Mouse (Mus musculus) limb, embryonic 12.5 days (tissue): ENCODE data around the gene Epb41l4b. TPM values are rescaled to one million over a fixed set of nuclear protein-coding genes. Genes with fewer than 3 reads are reported as not detected.

ENCODE experiments used
- ATAC-seq: fragments of 200-750 bp; cut with Nextera tagmentation; 2 replicates; pipeline ENCODE4 v1.8.0; 2017; ENCODE audit warnings: low read depth, moderate TSS enrichment; ENCODE audit not compliant: insufficient number of reproducible peaks, insufficient read depth, low FRiP score, low TSS enrichment
- H3K27ac ChIP-seq: fragments of 300-500 bp; sonication (generic); 2 replicates; pipeline ENCODE4 v1.5.1; 2016; ENCODE audit warnings: mild to moderate bottlenecking, moderate library complexity
- H3K27me3 ChIP-seq: fragments of 300-500 bp; sonication (generic); 2 replicates; pipeline ENCODE4 v1.6.1; 2016; ENCODE audit warnings: mild to moderate bottlenecking, moderate library complexity
- H3K36me3 ChIP-seq: fragments of 300-500 bp; sonication (generic); 2 replicates; pipeline ENCODE4 v1.6.1; 2016; ENCODE audit warnings: mild to moderate bottlenecking, moderate library complexity
- H3K4me1 ChIP-seq: fragments of 300-500 bp; sonication (generic); replicated peaks from 2 replicates; pipeline ENCODE4 v1.6.1; 2016
- H3K4me2 ChIP-seq: fragments of 300-500 bp; sonication (generic); 2 replicates; pipeline ENCODE4 v1.6.1; 2016; ENCODE audit warnings: mild to moderate bottlenecking, moderate library complexity
- H3K4me3 ChIP-seq: fragments of 300-500 bp; sonication (generic); replicated peaks from 2 replicates; pipeline ENCODE4 v1.5.1; 2016; ENCODE audit warnings: mild to moderate bottlenecking
- H3K9ac ChIP-seq: fragments of 300-500 bp; sonication (generic); replicated peaks from 2 replicates; pipeline ENCODE4 v1.6.1; 2016; ENCODE audit warnings: mild to moderate bottlenecking, moderate library complexity
- H3K9me3 ChIP-seq: fragments of 300-500 bp; sonication (generic); 2 replicates; pipeline ENCODE4 v1.6.1; 2016; ENCODE audit warnings: mild to moderate bottlenecking, moderate library complexity
- WGBS: fragments of 180-500 bp; shearing (Covaris S2); methylation state at CpG from one replicate; pipeline ENCODE4 v1.1.7; 2016; 5-methylcytosine and 5-hydroxymethylcytosine counted together
- polyA plus RNA-seq: library from polyadenylated mRNA; unstranded; fragments of >200 nt; fragmentation: Nextera tagmentation; extraction: Ambion mirVana; gene quantifications from 2 replicates; pipeline ENCODE4 v1.2.1, GENCODE M21; 2016

The Epb41l4b gene
- polyA plus RNA-seq, 1 experiment from 2014 or later = 2.4 TPM

- Histone ChIP-seq H3K9me3 (no peaks in the 10 kb centered on the region), H3K27ac (no peak overlapping the region), H3K27me3 (no peaks in the 10 kb centered on the region), H3K9ac (no peak overlapping the region), H3K4me1 (peaks cover 16% of the 10 kb centered on the region; the same call in 1 of the 2 replicates), H3K4me2 (no peak overlapping the region), H3K4me3 (no peak overlapping the region), H3K36me3 (no peaks in the 10 kb centered on the region)
- 63% methylated on average over 10 of the region's 10 CpGs for WGBS
- no peak for ATAC-seq
Observed at GRCm38 (mm10) chr4:57082775-57083428, 60.3 kb downstream of the Epb41l4b start.

GRCm38 (mm10) chr4:57081463-57081862 is 61.8 kb downstream of the Epb41l4b start:
- H3K4me1 ChIP-seq = peaks cover 14% of the 10 kb centered on the region; the same call in 1 of the 2 replicates
- no peak overlapping the region for H3K9ac ChIP-seq
- H3K27ac ChIP-seq = no peak overlapping the region
- no peak overlapping the region for H3K4me2 ChIP-seq
- 55% methylated on average over 7 of the region's 7 CpGs for WGBS
- no peaks in the 10 kb centered on the region for H3K36me3 ChIP-seq
- no peak overlapping the region for H3K4me3 ChIP-seq
- no peak for ATAC-seq
- H3K9me3 ChIP-seq = no peaks in the 10 kb centered on the region
- H3K27me3 ChIP-seq = no peaks in the 10 kb centered on the region

- peaks cover 23% of the 10 kb centered on the region for H3K4me1 ChIP-seq
- no peaks in the 10 kb centered on the region for H3K9me3 ChIP-seq
- H3K4me3 ChIP-seq = no peak overlapping the region
- no peaks in the 10 kb centered on the region for H3K27me3 ChIP-seq
- H3K4me2 ChIP-seq = no peak overlapping the region
- no peaks in the 10 kb centered on the region for H3K36me3 ChIP-seq
- H3K27ac ChIP-seq = no peak overlapping the region
- no peak overlapping the region for H3K9ac ChIP-seq
- no peak for ATAC-seq
- 67% methylated on average over 7 of the region's 7 CpGs for WGBS
Observed at GRCm38 (mm10) chr4:57073843-57074242, 69.4 kb downstream of the Epb41l4b start.

GRCm38 (mm10) chr4:57073174-57073573 is 70.1 kb downstream of the Epb41l4b start:
- Histone ChIP-seq H3K9ac (no peak overlapping the region), H3K4me2 (no peak overlapping the region), H3K27ac (no peak overlapping the region), H3K4me1 (peaks cover 23% of the 10 kb centered on the region), H3K9me3 (no peaks in the 10 kb centered on the region), H3K4me3 (no peak overlapping the region), H3K36me3 (no peaks in the 10 kb centered on the region), H3K27me3 (no peaks in the 10 kb centered on the region)
- WGBS = 86% methylated on average over 14 of the region's 14 CpGs
- no peak for ATAC-seq

GRCm38 (mm10) chr4:57070640-57071039 is 72.6 kb downstream of the Epb41l4b start:
- H3K9ac ChIP-seq = no peak overlapping the region
- peaks cover 27% of the 10 kb centered on the region for H3K4me1 ChIP-seq
- ATAC-seq = no peak
- H3K36me3 ChIP-seq = no peaks in the 10 kb centered on the region
- no peak overlapping the region for H3K27ac ChIP-seq
- H3K4me2 ChIP-seq = no peak overlapping the region
- no peak overlapping the region for H3K4me3 ChIP-seq
- no peaks in the 10 kb centered on the region for H3K27me3 ChIP-seq
- WGBS = 66% methylated on average over 6 of the region's 6 CpGs
- no peaks in the 10 kb centered on the region for H3K9me3 ChIP-seq

- no peaks in the 10 kb centered on the region for H3K27me3 ChIP-seq
- H3K9me3 ChIP-seq = no peaks in the 10 kb centered on the region
- H3K36me3 ChIP-seq = no peaks in the 10 kb centered on the region
- H3K4me2 ChIP-seq = no peak overlapping the region
- WGBS = 65% methylated on average over 7 of the region's 7 CpGs
- H3K4me3 ChIP-seq = no peak overlapping the region
- ATAC-seq = no peak
- H3K9ac ChIP-seq = no peak overlapping the region
- no peak overlapping the region for H3K27ac ChIP-seq
- H3K4me1 ChIP-seq = peaks cover 28% of the 10 kb centered on the region
Observed at GRCm38 (mm10) chr4:57068397-57068796, 74.8 kb downstream of the Epb41l4b start.

GRCm38 (mm10) chr4:57067801-57068200 is 75.4 kb downstream of the Epb41l4b start:
- ATAC-seq = no peak
- Histone ChIP-seq H3K27ac (no peak overlapping the region), H3K27me3 (no peaks in the 10 kb centered on the region), H3K9me3 (no peaks in the 10 kb centered on the region), H3K4me3 (no peak overlapping the region), H3K4me1 (peaks cover 28% of the 10 kb centered on the region), H3K9ac (no peak overlapping the region), H3K36me3 (no peaks in the 10 kb centered on the region), H3K4me2 (no peak overlapping the region)
- WGBS = 60% methylated on average over 5 of the region's 5 CpGs

- H3K4me3 ChIP-seq = no peak overlapping the region
- ATAC-seq = no peak
- no peaks in the 10 kb centered on the region for H3K9me3 ChIP-seq
- H3K27ac ChIP-seq = no peak overlapping the region
- no peak overlapping the region for H3K4me2 ChIP-seq
- no peaks in the 10 kb centered on the region for H3K27me3 ChIP-seq
- WGBS = 85% methylated on average over 2 of the region's 2 CpGs
- no peak overlapping the region for H3K9ac ChIP-seq
- no peaks in the 10 kb centered on the region for H3K36me3 ChIP-seq
- H3K4me1 ChIP-seq = peaks cover 28% of the 10 kb centered on the region
Observed at GRCm38 (mm10) chr4:57066936-57067335, 76.3 kb downstream of the Epb41l4b start.

- no peaks in the 10 kb centered on the region for H3K27me3 ChIP-seq
- H3K4me1 ChIP-seq = peaks cover 18% of the 10 kb centered on the region
- H3K4me2 ChIP-seq = no peak overlapping the region
- H3K27ac ChIP-seq = no peak overlapping the region
- H3K4me3 ChIP-seq = no peak overlapping the region
- H3K36me3 ChIP-seq = no peaks in the 10 kb centered on the region
- ATAC-seq = no peak
- 30% methylated on average over 4 of the region's 4 CpGs for WGBS
- H3K9me3 ChIP-seq = no peaks in the 10 kb centered on the region
- H3K9ac ChIP-seq = no peak overlapping the region
Observed at GRCm38 (mm10) chr4:57065273-57065672, 78.0 kb downstream of the Epb41l4b start.

GRCm38 (mm10) chr4:57064830-57065229 is 78.4 kb downstream of the Epb41l4b start:
- H3K27ac ChIP-seq = no peak overlapping the region
- ATAC-seq = no peak

GRCm38 (mm10) chr4:57060319-57060831 is 82.9 kb downstream of the Epb41l4b start:
- H3K27me3 ChIP-seq = no peaks in the 10 kb centered on the region
- WGBS = 85% methylated on average over 15 of the region's 15 CpGs
- H3K36me3 ChIP-seq = no peaks in the 10 kb centered on the region
- no peak overlapping the region for H3K27ac ChIP-seq
- ATAC-seq = no peak
- no peak overlapping the region for H3K9ac ChIP-seq
- H3K4me1 ChIP-seq = peaks cover 9% of the 10 kb centered on the region
- H3K4me3 ChIP-seq = no peak overlapping the region
- H3K4me2 ChIP-seq = no peak overlapping the region
- no peaks in the 10 kb centered on the region for H3K9me3 ChIP-seq

More at GRCm38 (mm10) chr4:57064830-57065229, 78.4 kb downstream of the Epb41l4b start:
- Histone ChIP-seq H3K27me3 (no peaks in the 10 kb centered on the region), H3K36me3 (no peaks in the 10 kb centered on the region), H3K9ac (no peak overlapping the region), H3K4me2 (no peak overlapping the region), H3K4me3 (no peak overlapping the region), H3K4me1 (peaks cover 18% of the 10 kb centered on the region), H3K9me3 (no peaks in the 10 kb centered on the region)
- WGBS = 13% methylated on average over 2 of the region's 2 CpGs

- ATAC-seq = no peak
- no peak overlapping the region for H3K9ac ChIP-seq
- no peaks in the 10 kb centered on the region for H3K9me3 ChIP-seq
- no peak overlapping the region for H3K4me2 ChIP-seq
- H3K27me3 ChIP-seq = no peaks in the 10 kb centered on the region
- WGBS = 70% methylated on average over 2 of the region's 2 CpGs
- no peak overlapping the region for H3K27ac ChIP-seq
- H3K4me3 ChIP-seq = no peak overlapping the region
- H3K36me3 ChIP-seq = no peaks in the 10 kb centered on the region
- 0 out of 2 replicates have a peak, but pooled peaks cover 6% of the 10 kb centered on the region for H3K4me1 ChIP-seq
Observed at GRCm38 (mm10) chr4:57058623-57059022, 84.6 kb downstream of the Epb41l4b start.
